Comparison of ENCODE assay signal across 7 mouse cellular contexts in the genomic region with DNA sequence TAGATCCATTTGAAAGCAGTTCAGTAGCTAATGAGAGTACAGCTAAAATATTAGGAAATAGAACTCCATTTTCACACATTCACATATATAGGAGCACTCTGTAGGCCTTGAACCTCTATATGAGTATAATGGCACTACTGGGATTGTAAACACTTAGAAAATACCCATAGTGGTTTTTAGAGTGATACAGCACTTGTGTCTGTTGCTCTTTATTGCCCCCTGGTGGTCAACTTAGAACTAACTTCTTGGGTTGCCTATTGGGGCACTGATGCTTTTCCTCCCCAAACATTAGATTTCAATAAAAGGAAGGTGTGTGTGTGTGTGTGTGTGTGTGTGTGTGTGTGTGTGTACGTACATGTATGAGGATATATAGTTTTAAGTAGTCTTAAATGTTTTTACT.
DNase-seq lines count a peak whose midpoint lies in the region; ATAC-seq and TF ChIP-seq lines count a peak whose summit lies in the region.

No protein-coding gene starts in this region.

- no peak overlapping the region for H3K4me2 ChIP-seq in intestine, embryonic 16.5 days (ENCODE audit: low read depth, low read length)

- ATAC-seq in erythroblast, adult 5-6 weeks (replicated peaks; ENCODE audit: low FRiP score, poor library complexity, severe bottlenecking) = peak; percentile 62; the same call in 1 of the 2 replicates
- peak; percentile 48; the same call in 1 of the 2 replicates for ATAC-seq in intestine, embryonic 16.5 days

- no peaks in the 10 kb centered on the region for H3K36me3 ChIP-seq in intestine, embryonic 16.5 days (ENCODE audit: control insufficient read depth, insufficient read depth, low read length)
- H3K36me3 ChIP-seq in liver, adult 2 months (ENCODE audit: control insufficient read depth, insufficient read depth, low read length) = no peaks in the 10 kb centered on the region

- no peaks in the 10 kb centered on the region for H3K27me3 ChIP-seq in intestine, embryonic 16.5 days (replicated peaks; ENCODE audit: control insufficient read depth, insufficient read depth, low read length)
- H3K27me3 ChIP-seq in liver, adult 2 months (ENCODE audit: control insufficient read depth, insufficient read depth, low read length) = no peaks in the 10 kb centered on the region

- WGBS in intestine, embryonic 16.5 days = 45% methylated on average over 1 of the region's 1 CpGs
- WGBS in liver, adult 2 months = 19% methylated on average over 1 of the region's 1 CpGs

- H3K79me2 ChIP-seq in liver, adult 2 months (ENCODE audit: control insufficient read depth, insufficient read depth, low read length) = no peaks in the 10 kb centered on the region; the same call in 1 of the 2 replicates

- peak; percentile 34; the same call in 1 of the 2 replicates for TF ChIP-seq CTCF in liver, adult 2 months (IDR thresholded peaks at IDR 0.05; ENCODE audit: low read depth, low read length)

- no peaks in the 10 kb centered on the region for H3K4me1 ChIP-seq in intestine, embryonic 16.5 days (ENCODE audit: control insufficient read depth, insufficient read depth, low read length)
- no peaks in the 10 kb centered on the region for H3K4me1 ChIP-seq in liver, adult 2 months (ENCODE audit: control insufficient read depth, insufficient read depth, low read length)

- H3K9ac ChIP-seq in intestine, embryonic 16.5 days (ENCODE audit: low read depth, low read length) = no peak overlapping the region
- no peak overlapping the region for H3K9ac ChIP-seq in liver, adult 2 months (ENCODE audit: low read depth, low read length)

- no peaks in the 10 kb centered on the region for H3K9me3 ChIP-seq in intestine, embryonic 16.5 days (ENCODE audit: control insufficient read depth, low read length)

- H3K27ac ChIP-seq in intestine, embryonic 16.5 days (ENCODE audit: low read length) = no peak overlapping the region
- no peak overlapping the region for H3K27ac ChIP-seq in liver, adult 2 months (replicated peaks; ENCODE audit: insufficient read depth, low read depth, low read length)

- DNase-seq in 3T3-L1 (ENCODE audit: low read depth, low spot score) = peak; percentile 86
- DNase-seq in CD4-positive helper T cell, adult 2 months (ENCODE audit: low read depth, low spot score) = peak; percentile 62
- DNase-seq in adrenal gland, postnatal 25 days = peak; percentile 17
- DNase-seq in liver, adult 2 months (ENCODE audit: extremely low read depth, low read depth, low spot score) = peak; percentile 46
- DNase-seq in retina, embryonic 14.5 days (ENCODE audit: low spot score) = peak; percentile 86

- TF ChIP-seq POLR2A in liver, adult 2 months (IDR thresholded peaks at IDR 0.05; ENCODE audit: extremely low read depth, insufficient read depth, low read length) = no peak

- no peak overlapping the region for H3K4me3 ChIP-seq in intestine, embryonic 16.5 days (ENCODE audit: low read length)
- H3K4me3 ChIP-seq in liver, adult 2 months (ENCODE audit: insufficient read depth, low read depth, low read length) = no peak overlapping the region

Comparison
In these comparisons a context has a peak if more than half of its experiments do, and no peak if none do; other contexts are left out.
1. DNase-seq: peak in every context shown above with its lines; median percentile 86 in 3T3-L1; 86 in retina, embryonic 14.5 days; 62 in CD4-positive helper T cell, adult 2 months; 46 in liver, adult 2 months; 17 in adrenal gland, postnatal 25 days.